Mouse (Mus musculus) kidney, postnatal 25 days (tissue): ENCODE data around the gene Cyp2f2.

Experiments
- DNase-seq, 2 experiments: peaks; one replicate each; pipeline ENCODE4 v3.0.0; 2021; ENCODE audit warnings: mixed read lengths in 2 of 2

Cyp2f2 gene

GRCm38 (mm10) chr7:27119676-27120075 is at the start of gene Cyp2f2:
TSS of gene Cyp2f2 (plus strand) at chr7:27119909.
- DNase-seq: no peak

- DNase-seq: no peak
Measured at GRCm38 (mm10) chr7:27078641-27079040, 41.1 kb upstream of the Cyp2f2 start.

GRCm38 (mm10) chr7:27081625-27082024 is 38.1 kb upstream of the Cyp2f2 start:
- DNase-seq: no peak

- DNase-seq: no peak
Measured at GRCm38 (mm10) chr7:27091039-27091438, 28.7 kb upstream of the Cyp2f2 start.

GRCm38 (mm10) chr7:27092038-27092703 is 27.5 kb upstream of the Cyp2f2 start:
- no peak for DNase-seq

GRCm38 (mm10) chr7:27092882-27093281 is 26.8 kb upstream of the Cyp2f2 start:
- no peak for DNase-seq

- no peak for DNase-seq
Measured at GRCm38 (mm10) chr7:27104882-27105281, 14.8 kb upstream of the Cyp2f2 start.

- DNase-seq: no peak
Measured at GRCm38 (mm10) chr7:27110327-27110726, 9.4 kb upstream of the Cyp2f2 start.

- no peak for DNase-seq
Measured at GRCm38 (mm10) chr7:27111038-27111437, 8.7 kb upstream of the Cyp2f2 start.

GRCm38 (mm10) chr7:27111987-27112386 is 7.7 kb upstream of the Cyp2f2 start:
- DNase-seq: no peak

GRCm38 (mm10) chr7:27118033-27118511 is 1.6 kb upstream of the Cyp2f2 start:
- peak; percentile 21 to 58 for DNase-seq

- DNase-seq: no peak
Measured at GRCm38 (mm10) chr7:27124305-27124832, 4.7 kb downstream of the Cyp2f2 start.

- DNase-seq: no peak
Measured at GRCm38 (mm10) chr7:27124969-27125368, 5.3 kb downstream of the Cyp2f2 start.

GRCm38 (mm10) chr7:27128162-27128561 is 8.5 kb downstream of the Cyp2f2 start:
- DNase-seq: peak; percentile 48 to 52

- peak; percentile 16 to 41 for DNase-seq
Measured at GRCm38 (mm10) chr7:27128946-27129345, 9.2 kb downstream of the Cyp2f2 start.

- peak; percentile 58 to 63 for DNase-seq
Measured at GRCm38 (mm10) chr7:27129811-27130210, 10.1 kb downstream of the Cyp2f2 start.

- DNase-seq: peak; percentile 56 to 75
Measured at GRCm38 (mm10) chr7:27130521-27131370, 11.0 kb downstream of the Cyp2f2 start.

- DNase-seq: no peak
Measured at GRCm38 (mm10) chr7:27131387-27131786, 11.7 kb downstream of the Cyp2f2 start.

- peak; percentile 70 to 84 for DNase-seq
Measured at GRCm38 (mm10) chr7:27132588-27132987, 12.9 kb downstream of the Cyp2f2 start.

- DNase-seq: peak; percentile 77 to 87
Measured at GRCm38 (mm10) chr7:27133156-27133555, 13.4 kb downstream of the Cyp2f2 start.

- DNase-seq: no peak
Measured at GRCm38 (mm10) chr7:27133757-27134156, 14.0 kb downstream of the Cyp2f2 start.

- no peak for DNase-seq
Measured at GRCm38 (mm10) chr7:27136410-27136996, 16.8 kb downstream of the Cyp2f2 start.

GRCm38 (mm10) chr7:27153205-27153764 is 33.6 kb downstream of the Cyp2f2 start, which contains the start of gene Cyp2t4:
TSS of gene Cyp2t4 (plus strand) at chr7:27153714.
- DNase-seq: peak; percentile 79 to 90
